Comparison of ENCODE assay signal across 8 mouse cellular contexts in the genomic region with DNA sequence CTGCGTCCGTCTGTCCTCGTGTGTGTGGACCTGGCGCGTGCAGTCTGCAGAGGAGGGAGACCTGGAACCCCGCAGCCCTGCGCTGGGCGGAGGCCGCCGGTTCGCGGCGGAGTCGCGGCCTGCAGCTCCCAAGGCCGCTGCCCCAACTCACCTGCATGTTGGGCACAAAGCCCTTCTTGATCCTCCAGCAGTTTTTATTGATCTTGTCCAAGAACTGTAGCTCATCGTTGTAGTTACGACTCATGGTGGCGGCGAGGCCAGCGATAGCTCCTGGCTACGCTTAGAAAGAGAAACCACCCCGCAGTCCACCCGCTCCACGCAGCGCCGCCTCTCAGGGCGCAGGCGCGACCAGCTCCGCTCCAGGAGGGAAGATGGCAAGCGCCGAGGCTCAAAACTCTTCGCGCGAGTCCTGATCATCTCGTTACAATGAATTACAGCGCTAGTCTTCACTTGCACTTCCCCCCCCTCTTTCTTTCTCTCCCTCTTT. TPM values are rescaled to one million over a fixed set of nuclear protein-coding genes. Genes with fewer than 3 reads are reported as not detected.
DNase-seq lines count a peak whose midpoint lies in the region; ATAC-seq lines count a peak whose summit lies in the region.

A gene (minus strand): TSS at position 360 of the 487 bp plus-strand sequence.

- DNase-seq in adipocyte (ENCODE audit: low spot score): peak; percentile 93
- peak; percentile 93 for DNase-seq in embryo, embryonic 10 days (ENCODE audit: low spot score)
- peak; percentile 99 for DNase-seq in gastrocnemius, postnatal 10 days
- DNase-seq in induced T-regulatory cell, adult 2 months (ENCODE audit: low read depth): peak; percentile 97
- peak; percentile 81 to 97 for DNase-seq in left cerebral cortex, adult 9 months (ENCODE audit: low spot score in 2 of 2)
- DNase-seq in right cerebral cortex, postnatal 14 days: peak; percentile 99
- DNase-seq in urinary bladder, postnatal 36 days (ENCODE audit: low spot score in 2 of 2): peak; percentile 97

- ATAC-seq in megakaryocyte progenitor cell, adult 5-6 weeks (replicated peaks; ENCODE audit: poor library complexity): peak; percentile 98

RNA-seq across cellular contexts. Expression of the gene that starts here (rescaled TPM):
- 10 to 100 TPM; 64.2 to 65.6 TPM for total RNA-seq in gastrocnemius, postnatal 10 days (2021)
- 61.6 and 63.2 TPM in 2 replicates for total RNA-seq in megakaryocyte progenitor cell, adult 5-6 weeks (2015)
- total RNA-seq in megakaryocyte progenitor cell, adult 5-6 weeks (2017): 177 and 178 TPM in 2 replicates

Comparison
In these comparisons a context has a peak if more than half of its experiments do, and no peak if none do; other contexts are left out.
1. Peak in every context shown above with its lines: DNase-seq and ATAC-seq.